21 mouse cellular contexts compared by ENCODE assay signal in genomic region chr15:61656951-61657350, GRCm38 (mm10).
DNase-seq lines count a peak whose midpoint lies in the region; ATAC-seq and TF ChIP-seq lines count a peak whose summit lies in the region.
"Had no signal": no experiment of that assay in that cellular context is flagged by ENCODE, and none has a peak within 500 bp of the region (broad histone marks: within the 10 kb centered on the region; RNA-seq: fewer than 3 reads in every experiment).

No protein-coding gene starts in this region.

- no peak overlapping the region for H3K4me3 ChIP-seq in hindbrain, embryonic 11.5 days (ENCODE audit: low read depth, low read length)
- H3K4me3 ChIP-seq in midbrain, postnatal 0 days (ENCODE audit: low read depth, low read length) = no peak overlapping the region
- H3K4me3 ChIP-seq: intestine, embryonic 15.5 days; kidney, embryonic 15.5 days; limb, embryonic 12.5 days; neural tube, embryonic 13.5 days had no signal

- no peak overlapping the region for H3K9ac ChIP-seq in hindbrain, embryonic 11.5 days (ENCODE audit: low read depth, low read length)
- no peak overlapping the region for H3K9ac ChIP-seq in midbrain, postnatal 0 days (replicated peaks; ENCODE audit: low read length, poor library complexity, severe bottlenecking)
- H3K9ac ChIP-seq: forebrain, postnatal 0 days; hindbrain, embryonic 14.5 days; intestine, embryonic 15.5 days; kidney, embryonic 15.5 days; limb, embryonic 12.5 days; liver, embryonic 14.5 days; neural tube, embryonic 13.5 days had no signal

- no peak for TF ChIP-seq CTCF in midbrain, postnatal 0 days (IDR thresholded peaks at IDR 0.05)

- H3K36me3 ChIP-seq in hindbrain, embryonic 11.5 days (ENCODE audit: control insufficient read depth, insufficient read depth, low read length) = no peaks in the 10 kb centered on the region
- H3K36me3 ChIP-seq in midbrain, postnatal 0 days (ENCODE audit: insufficient read depth, low read length) = no peaks in the 10 kb centered on the region
- H3K36me3 ChIP-seq: intestine, embryonic 15.5 days; kidney, embryonic 15.5 days; limb, embryonic 12.5 days; neural tube, embryonic 13.5 days had no signal

- H3K27me3 ChIP-seq in hindbrain, embryonic 11.5 days (ENCODE audit: control insufficient read depth, insufficient read depth, low read length) = no peaks in the 10 kb centered on the region
- no peaks in the 10 kb centered on the region for H3K27me3 ChIP-seq in midbrain, postnatal 0 days (ENCODE audit: insufficient read depth, low read length)
- H3K27me3 ChIP-seq: CH12.LX; intestine, embryonic 15.5 days; kidney, embryonic 15.5 days; limb, embryonic 12.5 days; neural tube, embryonic 13.5 days had no signal

- H3K9me3 ChIP-seq in hindbrain, embryonic 11.5 days (ENCODE audit: control insufficient read depth, low read length) = no peaks in the 10 kb centered on the region
- no peaks in the 10 kb centered on the region for H3K9me3 ChIP-seq in midbrain, postnatal 0 days (ENCODE audit: low read length)
- H3K9me3 ChIP-seq: intestine, embryonic 15.5 days; kidney, embryonic 15.5 days; limb, embryonic 12.5 days; neural tube, embryonic 13.5 days had no signal

- peak; percentile 23 to 51 for DNase-seq in cerebellum, postnatal 14 days
- no peak for DNase-seq in cerebellum, postnatal 4 days (ENCODE audit: low spot score in 2 of 2)
- peak; percentile 8 for DNase-seq in left cerebral cortex, postnatal 4 days
- DNase-seq in left cerebral cortex, adult 8-10 months (ENCODE audit: low spot score in 2 of 2) = no peak
- peak; percentile 12 for DNase-seq in right cerebral cortex, postnatal 4 days
- DNase-seq in right cerebral cortex, adult 18-20 months = no peak
- no peak for DNase-seq in hindbrain, embryonic 11.5 days (ENCODE audit: low spot score)
- DNase-seq in midbrain, postnatal 0 days (ENCODE audit: low spot score) = no peak
- DNase-seq: adrenal gland, postnatal 25 days; cerebellum, adult 2 months; forebrain, postnatal 0 days; lung, postnatal 36 days; retina, postnatal 1 day had no signal

- H3K27ac ChIP-seq in hindbrain, embryonic 11.5 days (ENCODE audit: low read depth, low read length) = no peak overlapping the region
- H3K27ac ChIP-seq in midbrain, postnatal 0 days (ENCODE audit: low read depth, low read length) = no peak overlapping the region
- H3K27ac ChIP-seq: hindbrain, embryonic 14.5 days; intestine, embryonic 15.5 days; kidney, embryonic 15.5 days; limb, embryonic 12.5 days; liver, embryonic 14.5 days; neural tube, embryonic 13.5 days had no signal

- ATAC-seq in hindbrain, embryonic 11.5 days (ENCODE audit: low FRiP score) = no peak
- no peak for ATAC-seq in midbrain, postnatal 0 days (ENCODE audit: low FRiP score)
- ATAC-seq: forebrain, postnatal 0 days; intestine, embryonic 15.5 days had no signal

- intact Hi-C loops in left cerebral cortex, postnatal 4 days (cut with DNase I) = no loop called here

- H3K4me1 ChIP-seq in hindbrain, embryonic 11.5 days (replicated peaks; ENCODE audit: control insufficient read depth, insufficient read depth, low read length) = no peaks in the 10 kb centered on the region
- H3K4me1 ChIP-seq in midbrain, postnatal 0 days (ENCODE audit: insufficient read depth, low read length) = no peaks in the 10 kb centered on the region
- H3K4me1 ChIP-seq: intestine, embryonic 15.5 days; kidney, embryonic 15.5 days; limb, embryonic 12.5 days; neural tube, embryonic 13.5 days had no signal

- H3K4me2 ChIP-seq in hindbrain, embryonic 11.5 days (replicated peaks; ENCODE audit: low read depth, low read length) = no peak overlapping the region
- H3K4me2 ChIP-seq in midbrain, postnatal 0 days (ENCODE audit: low read depth, low read length, poor library complexity, severe bottlenecking) = no peak overlapping the region
- H3K4me2 ChIP-seq: hindbrain, embryonic 14.5 days; intestine, embryonic 15.5 days; kidney, embryonic 15.5 days; limb, embryonic 12.5 days; midbrain, embryonic 11.5 days; neural tube, embryonic 13.5 days had no signal

Comparison
In these comparisons a context has a peak if more than half of its experiments do, and no peak if none do; other contexts are left out.
1. DNase-seq: peak in cerebellum, postnatal 14 days (2 of 2), left cerebral cortex, postnatal 4 days (single experiment) and right cerebral cortex, postnatal 4 days (single experiment); none in cerebellum, postnatal 4 days (0 of 2), left cerebral cortex, adult 8-10 months (0 of 2), right cerebral cortex, adult 18-20 months (single experiment), hindbrain, embryonic 11.5 days (single experiment) and midbrain, postnatal 0 days (single experiment).